Mouse (Mus musculus): ENCODE results near the gene Slc4a8. TPM values are rescaled to one million over a fixed set of nuclear protein-coding genes. Genes with fewer than 3 reads are reported as not detected.
A peak's percentile ranks its signal among the peaks of the same experiment; 100 is the strongest.

The Slc4a8 gene
- polyA plus RNA-seq, 1 experiment from 2014 or later: 10.0 TPM

- no peak for DNase-seq (ENCODE audit: low spot score)
- Histone ChIP-seq H3K27me3 (ENCODE audit: insufficient read depth, poor library complexity, severe bottlenecking) (peaks cover 19% of the 10 kb centered on the region), H3K36me3 (no peaks in the 10 kb centered on the region), H3K9me3 (no peaks in the 10 kb centered on the region), H3K4me3 (no peak overlapping the region), H3K4me1 (replicated peaks) (peaks cover 16% of the 10 kb centered on the region), H3K27ac (no peak overlapping the region)
- 93% methylated on average over 3 of the region's 3 CpGs for WGBS
Measured at GRCm38 (mm10) chr15:100748584-100748983, 13.0 kb upstream of the Slc4a8 start.

- Histone ChIP-seq H3K4me3 (no peak overlapping the region), H3K27me3 (ENCODE audit: insufficient read depth, poor library complexity, severe bottlenecking) (peaks cover 24% of the 10 kb centered on the region), H3K4me1 (replicated peaks) (peaks cover 27% of the 10 kb centered on the region), H3K27ac (no peak overlapping the region), H3K9me3 (no peaks in the 10 kb centered on the region), H3K36me3 (no peaks in the 10 kb centered on the region)
- 82% methylated on average over 10 of the region's 10 CpGs for WGBS
- no peak for DNase-seq (ENCODE audit: low spot score)
Measured at GRCm38 (mm10) chr15:100749751-100750538, 11.6 kb upstream of the Slc4a8 start.

GRCm38 (mm10) chr15:100752439-100752838 is 9.1 kb upstream of the Slc4a8 start:
- DNase-seq (ENCODE audit: low spot score): no peak
- peaks cover 20% of the 10 kb centered on the region for H3K27me3 ChIP-seq (ENCODE audit: insufficient read depth, poor library complexity, severe bottlenecking)
- H3K9me3 ChIP-seq: no peaks in the 10 kb centered on the region
- 72% methylated on average over 2 of the region's 2 CpGs for WGBS
- peaks cover 25% of the 10 kb centered on the region for H3K4me1 ChIP-seq (replicated peaks)
- H3K36me3 ChIP-seq: no peaks in the 10 kb centered on the region
- no peak overlapping the region for H3K27ac ChIP-seq
- H3K4me3 ChIP-seq: no peak overlapping the region

GRCm38 (mm10) chr15:100753045-100753444 is 8.5 kb upstream of the Slc4a8 start:
- H3K36me3 ChIP-seq: no peaks in the 10 kb centered on the region
- peaks cover 20% of the 10 kb centered on the region for H3K27me3 ChIP-seq (ENCODE audit: insufficient read depth, poor library complexity, severe bottlenecking)
- H3K27ac ChIP-seq: no peak overlapping the region
- no peak for DNase-seq (ENCODE audit: low spot score)
- WGBS: 74% methylated on average over 5 of the region's 5 CpGs
- H3K9me3 ChIP-seq: no peaks in the 10 kb centered on the region
- no peak overlapping the region for H3K4me3 ChIP-seq
- H3K4me1 ChIP-seq (replicated peaks): peaks cover 25% of the 10 kb centered on the region

GRCm38 (mm10) chr15:100754041-100754440 is 7.5 kb upstream of the Slc4a8 start:
- WGBS: 40% methylated on average over 7 of the region's 7 CpGs
- H3K4me1 ChIP-seq (replicated peaks): peaks cover 25% of the 10 kb centered on the region

GRCm38 (mm10) chr15:100754805-100755497 is 6.6 kb upstream of the Slc4a8 start:
- no peaks in the 10 kb centered on the region for H3K9me3 ChIP-seq
- peaks cover 25% of the 10 kb centered on the region for H3K4me1 ChIP-seq (replicated peaks)
- H3K4me3 ChIP-seq: peak overlapping the region; percentile 23; the same call in 1 of the 2 replicates
- 18% methylated on average over 11 of the region's 11 CpGs for WGBS
- no peak for DNase-seq (ENCODE audit: low spot score)
- H3K36me3 ChIP-seq: no peaks in the 10 kb centered on the region
- H3K27me3 ChIP-seq (ENCODE audit: insufficient read depth, poor library complexity, severe bottlenecking): peaks cover 9% of the 10 kb centered on the region; the same call in 1 of the 2 replicates
- H3K27ac ChIP-seq: peak overlapping the region; percentile 66; the same call in 1 of the 2 replicates

More at GRCm38 (mm10) chr15:100754041-100754440, 7.5 kb upstream of the Slc4a8 start:
- DNase-seq (ENCODE audit: low spot score): no peak
- Histone ChIP-seq H3K27me3 (ENCODE audit: insufficient read depth, poor library complexity, severe bottlenecking) (peaks cover 12% of the 10 kb centered on the region; the same call in 1 of the 2 replicates), H3K4me3 (no peak overlapping the region), H3K36me3 (no peaks in the 10 kb centered on the region), H3K27ac (no peak overlapping the region), H3K9me3 (no peaks in the 10 kb centered on the region)

GRCm38 (mm10) chr15:100755498-100755859 is 6.1 kb upstream of the Slc4a8 start:
- Histone ChIP-seq H3K27me3 (ENCODE audit: insufficient read depth, poor library complexity, severe bottlenecking) (peaks cover 9% of the 10 kb centered on the region; the same call in 1 of the 2 replicates), H3K4me1 (replicated peaks) (peaks cover 28% of the 10 kb centered on the region), H3K4me3 (peak overlapping the region; percentile 23; the same call in 1 of the 2 replicates), H3K9me3 (no peaks in the 10 kb centered on the region), H3K27ac (peak overlapping the region; percentile 66; the same call in 1 of the 2 replicates), H3K36me3 (no peaks in the 10 kb centered on the region)
- WGBS: 49% methylated on average over 7 of the region's 8 CpGs
- DNase-seq (ENCODE audit: low spot score): no peak

GRCm38 (mm10) chr15:100755881-100756624 is 5.5 kb upstream of the Slc4a8 start:
- Histone ChIP-seq H3K27ac (no peak overlapping the region), H3K4me1 (replicated peaks) (peaks cover 34% of the 10 kb centered on the region), H3K9me3 (no peaks in the 10 kb centered on the region), H3K36me3 (no peaks in the 10 kb centered on the region), H3K4me3 (no peak overlapping the region), H3K27me3 (ENCODE audit: insufficient read depth, poor library complexity, severe bottlenecking) (peaks cover 9% of the 10 kb centered on the region; the same call in 1 of the 2 replicates)
- no peak for DNase-seq (ENCODE audit: low spot score)
- WGBS: 86% methylated on average over 3 of the region's 3 CpGs

DNA sequence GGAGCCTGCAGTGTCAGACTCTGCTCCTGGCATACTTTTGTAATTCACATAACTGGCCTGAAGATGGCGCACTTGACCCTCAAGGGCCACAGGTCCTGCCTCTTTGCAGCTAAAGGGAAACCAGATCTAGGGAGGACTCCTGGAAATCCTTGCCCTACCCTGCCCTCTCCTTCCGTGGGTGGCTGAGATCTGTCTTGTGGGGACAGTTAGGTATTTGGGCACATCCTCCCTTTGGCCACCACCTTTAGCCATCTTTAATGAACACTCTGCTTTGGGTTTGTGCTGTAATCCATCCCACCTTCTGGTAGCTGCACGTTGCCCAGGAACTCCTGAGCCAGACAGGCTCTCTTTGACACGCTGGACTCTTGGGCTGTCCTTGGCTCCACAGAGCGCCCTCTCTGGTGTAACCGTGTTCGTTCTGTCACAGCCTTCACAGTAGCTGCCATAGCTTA is 4.0 kb upstream of the Slc4a8 start:
- whole genome bisulfite sequencing: under 1% methylated on average over 7 of the region's 7 CpGs
- no peak overlapping the region for H3K27ac ChIP-seq
- peaks cover 49% of the 10 kb centered on the region for H3K4me1 ChIP-seq (replicated peaks)
- H3K4me3 ChIP-seq: peak overlapping the region; percentile 3; the same call in 1 of the 2 replicates
- DNase-seq (ENCODE audit: low spot score): peak; percentile 85
- no peaks in the 10 kb centered on the region for H3K9me3 ChIP-seq
- no peaks in the 10 kb centered on the region for H3K36me3 ChIP-seq
- peaks cover 10% of the 10 kb centered on the region; the same call in 1 of the 2 replicates for H3K27me3 ChIP-seq (ENCODE audit: insufficient read depth, poor library complexity, severe bottlenecking)

DNA sequence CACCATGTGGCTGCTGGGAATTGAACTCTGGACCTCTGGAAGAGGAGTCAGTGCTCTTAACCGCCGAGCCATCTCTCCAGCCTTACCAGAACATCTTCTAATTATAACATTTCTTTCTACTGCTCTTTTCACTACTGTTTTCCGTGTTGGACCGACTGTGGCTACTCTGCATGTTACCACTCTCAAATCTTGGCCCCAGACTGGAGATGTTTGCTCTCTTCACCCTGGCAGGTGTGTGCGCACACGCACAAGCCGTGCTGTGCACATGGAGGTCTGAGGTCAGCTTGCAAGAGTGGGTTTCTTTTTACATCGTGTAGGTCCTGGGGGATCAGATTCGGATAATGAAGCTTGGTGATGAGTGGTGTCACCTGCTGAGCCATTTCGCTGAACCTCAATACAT is 2.3 kb upstream of the Slc4a8 start:
- Histone ChIP-seq H3K4me3 (no peak overlapping the region), H3K4me1 (replicated peaks) (peaks cover 49% of the 10 kb centered on the region), H3K27ac (no peak overlapping the region), H3K36me3 (no peaks in the 10 kb centered on the region), H3K27me3 (ENCODE audit: insufficient read depth, poor library complexity, severe bottlenecking) (peaks cover 22% of the 10 kb centered on the region), H3K9me3 (no peaks in the 10 kb centered on the region)
- 85% methylated on average over 10 of the region's 10 CpGs for WGBS
- DNase-seq (ENCODE audit: low spot score): no peak

DNA sequence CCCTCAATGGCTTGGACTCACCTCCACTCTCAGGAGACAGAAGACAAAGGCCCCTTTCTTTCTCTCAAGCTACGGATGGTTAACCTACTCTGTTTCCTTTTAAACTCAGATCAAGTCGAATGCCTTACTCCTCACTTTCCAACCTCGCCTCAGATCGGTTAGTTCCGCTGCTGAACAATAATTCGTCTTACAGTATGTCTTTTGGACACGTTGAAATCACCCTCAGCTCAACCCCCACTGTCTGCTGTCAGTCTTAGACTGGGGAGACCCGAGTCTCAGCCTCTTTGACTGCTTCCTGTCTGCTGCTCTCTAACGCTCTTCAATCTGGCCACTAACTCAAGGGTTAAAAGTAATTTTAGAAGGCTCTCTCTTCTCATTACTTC is 520 bp upstream of the Slc4a8 start:
- WGBS: 19% methylated on average over 9 of the region's 9 CpGs
- Histone ChIP-seq H3K4me1 (replicated peaks) (peaks cover 37% of the 10 kb centered on the region), H3K36me3 (no peaks in the 10 kb centered on the region), H3K4me3 (peak overlapping the region; percentile 79), H3K27ac (peak overlapping the region; percentile 91), H3K27me3 (ENCODE audit: insufficient read depth, poor library complexity, severe bottlenecking) (peaks cover 18% of the 10 kb centered on the region), H3K9me3 (no peaks in the 10 kb centered on the region)
- DNase-seq (ENCODE audit: low spot score): peak; percentile 39

DNA sequence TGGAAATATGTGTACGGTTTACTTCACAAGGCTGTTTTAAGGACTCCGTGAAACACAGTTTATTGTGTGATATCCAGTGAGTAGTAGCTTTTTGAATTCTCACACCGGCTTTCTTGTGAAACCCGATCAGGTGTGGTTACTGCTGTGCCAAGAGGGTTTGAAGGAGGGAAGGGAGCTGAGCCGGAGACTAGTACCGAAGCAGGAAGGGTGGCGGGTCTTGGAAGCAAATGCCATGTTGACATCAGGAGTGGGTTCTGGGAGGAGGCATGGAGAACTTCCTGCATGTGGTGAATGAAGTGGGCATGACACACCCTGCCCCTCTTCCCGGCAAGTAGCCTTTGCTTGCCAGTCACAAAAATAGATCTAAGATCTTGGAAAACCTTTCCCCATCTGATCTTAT is 1.1 kb downstream of the Slc4a8 start:
- Histone ChIP-seq H3K4me3 (peak overlapping the region; percentile 79), H3K27me3 (ENCODE audit: insufficient read depth, poor library complexity, severe bottlenecking) (peaks cover 18% of the 10 kb centered on the region), H3K4me1 (replicated peaks) (peaks cover 37% of the 10 kb centered on the region), H3K9me3 (no peaks in the 10 kb centered on the region), H3K36me3 (no peaks in the 10 kb centered on the region; the same call in 1 of the 2 replicates), H3K27ac (peak overlapping the region; percentile 91; the same call in 1 of the 2 replicates)
- WGBS: 57% methylated on average over 8 of the region's 8 CpGs
- DNase-seq (ENCODE audit: low spot score): no peak

All from hindbrain, embryonic 10.5 days (tissue).